Mouse (Mus musculus): Measurements from ENCODE around the gene Bmpr1a. TPM values are rescaled to one million over a fixed set of nuclear protein-coding genes. Genes with fewer than 3 reads are reported as not detected.

Gene Bmpr1a
- polyA plus RNA-seq, 1 experiment from 2014 or later: 53.2 TPM

GRCm38 (mm10) chr14:34402871-34403270 lies 100.3 kb downstream of the Bmpr1a start:
- no peak for TF ChIP-seq CTCF (IDR thresholded peaks at IDR 0.05)
- DNase-seq (ENCODE audit: low read depth, low spot score) (no peak), ATAC-seq (no peak)
- ChIA-PET POLR2A (interaction anchor here (1.0 kb wide), 1 partner anchor 24 kb away, joined by 3 read pairs; no protein-coding TSS in a partner anchor), CTCF (interaction anchor here (0.6 to 1.1 kb wide), 2 partner anchors 12 to 44 kb away, joined by 3 read pairs; no protein-coding TSS in a partner anchor)
- in situ Hi-C loops (cut with MboI; ENCODE audit: low pct_unique_long_range_greater_than_20kb): loop anchor here (5.0 kb wide), 1 partner anchor 446 kb away; no protein-coding TSS in a partner anchor
- no peaks in the 10 kb centered on the region for H3K27me3 ChIP-seq

GRCm38 (mm10) chr14:34401135-34401534 lies 102.0 kb downstream of the Bmpr1a start:
- ATAC-seq: peak; percentile 58
- no peaks in the 10 kb centered on the region for H3K27me3 ChIP-seq
- TF ChIP-seq CTCF (IDR thresholded peaks at IDR 0.05): no peak
- peak; percentile 42 for DNase-seq (ENCODE audit: low read depth, low spot score)
- in situ Hi-C loops (cut with MboI; ENCODE audit: low pct_unique_long_range_greater_than_20kb): loop anchor here (5.0 kb wide), 1 partner anchor 444 kb away; no protein-coding TSS in a partner anchor
- ChIA-PET CTCF (interaction anchor here (0.7 to 2.4 kb wide), 6 partner anchors 9 to 136 kb away, joined by 3 to 5 read pairs (median 3); no protein-coding TSS in a partner anchor), POLR2A (no interaction called here)

- ChIA-PET CTCF (interaction anchor here (1.1 to 2.4 kb wide), 2 partner anchors 27 to 71 kb away, joined by 3 to 5 read pairs; no protein-coding TSS in a partner anchor), POLR2A (interaction anchor here (0.6 kb wide), 1 partner anchor 453 kb away, joined by 3 read pairs; no protein-coding TSS in a partner anchor)
- in situ Hi-C loops (cut with MboI; ENCODE audit: low pct_unique_long_range_greater_than_20kb): loop anchor here (5.0 kb wide), 1 partner anchor 443 kb away; no protein-coding TSS in a partner anchor
- H3K27me3 ChIP-seq: no peaks in the 10 kb centered on the region
- DNase-seq (ENCODE audit: low read depth, low spot score) (no peak), ATAC-seq (no peak)
- TF ChIP-seq CTCF (IDR thresholded peaks at IDR 0.05): no peak
Observed at GRCm38 (mm10) chr14:34400021-34400420, 103.1 kb downstream of the Bmpr1a start.

- in situ Hi-C loops (cut with MboI; ENCODE audit: low pct_unique_long_range_greater_than_20kb): no loop called here
- DNase-seq (ENCODE audit: low read depth, low spot score) (no peak), ATAC-seq (no peak)
- POLR2A ChIA-PET: no interaction called here
- TF ChIP-seq CTCF (IDR thresholded peaks at IDR 0.05): no peak
- CTCF ChIA-PET: no interaction called here
- no peaks in the 10 kb centered on the region for H3K27me3 ChIP-seq
Observed at GRCm38 (mm10) chr14:34399301-34399700, 103.8 kb downstream of the Bmpr1a start.

GRCm38 (mm10) chr14:34398901-34399300 lies 104.2 kb downstream of the Bmpr1a start:
- ATAC-seq: no peak
- no peaks in the 10 kb centered on the region for H3K27me3 ChIP-seq
- in situ Hi-C loops (cut with MboI; ENCODE audit: low pct_unique_long_range_greater_than_20kb): no loop called here
- no peak for TF ChIP-seq CTCF (IDR thresholded peaks at IDR 0.05)
- no peak for DNase-seq (ENCODE audit: low read depth, low spot score)
- ChIA-PET POLR2A (no interaction called here), CTCF (interaction anchor here (0.7 to 1.5 kb wide), 2 partner anchors 10 to 18 kb away, joined by 3 read pairs; no protein-coding TSS in a partner anchor)

- no peak for TF ChIP-seq CTCF (IDR thresholded peaks at IDR 0.05)
- in situ Hi-C loops (cut with MboI; ENCODE audit: low pct_unique_long_range_greater_than_20kb): no loop called here
- ChIA-PET POLR2A (no interaction called here), CTCF (interaction anchor here (1.5 kb wide), 1 partner anchor 17 kb away, joined by 3 read pairs; no protein-coding TSS in a partner anchor)
- H3K27me3 ChIP-seq: no peaks in the 10 kb centered on the region
- no peak for ATAC-seq
- no peak for DNase-seq (ENCODE audit: low read depth, low spot score)
Observed at GRCm38 (mm10) chr14:34397871-34398270, 105.3 kb downstream of the Bmpr1a start.

GRCm38 (mm10) chr14:34393295-34393694 lies 109.8 kb downstream of the Bmpr1a start:
- CTCF ChIA-PET: interaction anchor here (1.0 to 1.6 kb wide), 2 partner anchors 11 to 14 kb away, joined by 3 read pairs; no protein-coding TSS in a partner anchor

GRCm38 (mm10) chr14:34382921-34383704 lies 120.0 kb downstream of the Bmpr1a start:
- no peak for TF ChIP-seq CTCF (IDR thresholded peaks at IDR 0.05)
- in situ Hi-C loops (cut with MboI; ENCODE audit: low pct_unique_long_range_greater_than_20kb): no loop called here
- no peaks in the 10 kb centered on the region for H3K27me3 ChIP-seq

More at GRCm38 (mm10) chr14:34393295-34393694, 109.8 kb downstream of the Bmpr1a start:
- H3K27me3 ChIP-seq: no peaks in the 10 kb centered on the region
- ATAC-seq (no peak), DNase-seq (ENCODE audit: low read depth, low spot score) (no peak)
- in situ Hi-C loops (cut with MboI; ENCODE audit: low pct_unique_long_range_greater_than_20kb): no loop called here
- POLR2A ChIA-PET: no interaction called here
- no peak for TF ChIP-seq CTCF (IDR thresholded peaks at IDR 0.05)

GRCm38 (mm10) chr14:34378560-34379331 lies 124.4 kb downstream of the Bmpr1a start:
- CTCF ChIA-PET: interaction anchor here (1.2 to 1.7 kb wide), 3 partner anchors 15 to 23 kb away, joined by 3 read pairs; no protein-coding TSS in a partner anchor
- no peaks in the 10 kb centered on the region for H3K27me3 ChIP-seq
- ATAC-seq (peak; percentile 46), DNase-seq (ENCODE audit: low read depth, low spot score) (no peak)
- in situ Hi-C loops (cut with MboI; ENCODE audit: low pct_unique_long_range_greater_than_20kb): no loop called here
- no peak for TF ChIP-seq CTCF (IDR thresholded peaks at IDR 0.05)
- POLR2A ChIA-PET: interaction anchor here (0.6 to 1.0 kb wide), 2 partner anchors 25 to 189 kb away, joined by 3 to 4 read pairs; no protein-coding TSS in a partner anchor

More at GRCm38 (mm10) chr14:34382921-34383704, 120.0 kb downstream of the Bmpr1a start:
- ATAC-seq (no peak), DNase-seq (ENCODE audit: low read depth, low spot score) (no peak)
- ChIA-PET CTCF (interaction anchor here (0.8 to 1.4 kb wide), 2 partner anchors 11 to 12 kb away, joined by 3 read pairs; no protein-coding TSS in a partner anchor), POLR2A (interaction anchor here (0.7 kb wide), 1 partner anchor 9 kb away, joined by 3 read pairs; no protein-coding TSS in a partner anchor)

GRCm38 (mm10) chr14:34377121-34377520 lies 126.0 kb downstream of the Bmpr1a start:
- CTCF ChIA-PET: interaction anchor here (2.6 kb wide), 1 partner anchor 14 kb away, joined by 11 read pairs; no protein-coding TSS in a partner anchor
- ATAC-seq (no peak), DNase-seq (ENCODE audit: low read depth, low spot score) (no peak)
- H3K27me3 ChIP-seq: no peaks in the 10 kb centered on the region
- POLR2A ChIA-PET: no interaction called here
- in situ Hi-C loops (cut with MboI; ENCODE audit: low pct_unique_long_range_greater_than_20kb): no loop called here
- TF ChIP-seq CTCF (IDR thresholded peaks at IDR 0.05): no peak
